ENCODE assay signal across 25 mouse cellular contexts in genomic region chr2:130040190-130040886, GRCm38 (mm10). TPM values are rescaled to one million over a fixed set of nuclear protein-coding genes. Genes with fewer than 3 reads are reported as not detected.
A peak's percentile ranks its signal among the peaks of the same experiment; 100 is the strongest.
DNase-seq lines count a peak whose midpoint lies in the region; ATAC-seq and TF ChIP-seq lines count a peak whose summit lies in the region.
"Had no signal": no experiment of that assay in that cellular context is flagged by ENCODE, and none has a peak within 500 bp of the region (broad histone marks: within the 10 kb centered on the region; RNA-seq: fewer than 3 reads in every experiment).

No protein-coding gene starts in this region.

- ATAC-seq in frontal cortex, adult (ENCODE audit: low TSS enrichment), result peak; percentile 75
- peak; percentile 92 for ATAC-seq in megakaryocyte progenitor cell, adult 5-6 weeks (replicated peaks; ENCODE audit: poor library complexity)
- ATAC-seq in erythroblast, adult 5-6 weeks (replicated peaks; ENCODE audit: low FRiP score, poor library complexity, severe bottlenecking), result no peak
- ATAC-seq: forebrain, embryonic 13.5 days; forebrain, postnatal 0 days; intestine, embryonic 16.5 days; Patski had no signal

- no peak overlapping the region for H3K27ac ChIP-seq in layer of hippocampus, adult 2 months
- H3K27ac ChIP-seq: embryonic facial prominence, embryonic 12.5 days; forebrain, embryonic 13.5 days; heart, adult 2 months; heart, embryonic 13.5 days; hindbrain, embryonic 15.5 days had no signal

- DNase-seq in frontal cortex, postnatal 36 days (ENCODE audit: low spot score in 2 of 2), result no peak
- DNase-seq in ZHBTc4 (ENCODE audit: low read depth, low spot score), result peak; percentile 4
- peak; percentile 88 for DNase-seq in fat pad, adult 2 months (ENCODE audit: extremely low read depth, low read depth, low spot score)
- no peak for DNase-seq in layer of hippocampus, adult 2 months (ENCODE audit: low spot score in 2 of 2)
- no peak for DNase-seq in layer of hippocampus, postnatal 25 days (ENCODE audit: extremely low spot score in 1 of 2, low spot score in 1 of 2)
- DNase-seq: adrenal gland, postnatal 10 days; cerebellum, adult 18-20 months; cerebellum, adult 9-11 months; cerebellum, postnatal 36 days; embryo, embryonic 11 days; forebrain, postnatal 0 days; gastrocnemius, postnatal 36 days; heart, adult 2 months; heart, postnatal 36 days had no signal

- H3K4me3 ChIP-seq in layer of hippocampus, adult 2 months, result no peak overlapping the region
- H3K4me3 ChIP-seq: embryonic facial prominence, embryonic 12.5 days; forebrain, embryonic 13.5 days; heart, adult 2 months; heart, embryonic 13.5 days; hindbrain, embryonic 15.5 days had no signal

- no peak for TF ChIP-seq CTCF in layer of hippocampus, adult 2 months (conservative IDR thresholded peaks at IDR 0.05)

RNA-seq across cellular contexts. Expression of gene Tgm3, which starts 28.2 kb away (rescaled TPM):
- 0.15 and 0.44 TPM in 2 replicates for total RNA-seq in megakaryocyte progenitor cell, adult 5-6 weeks (2015)
- total RNA-seq in megakaryocyte progenitor cell, adult 5-6 weeks (2017), result 0.04 and 0.17 TPM in 2 replicates
- total RNA-seq in erythroblast, adult 5-6 weeks (2015; ENCODE audit: low replicate concordance), result 0.63 and 2.3 TPM in 2 replicates
- 0.28 TPM in 1 of 2 replicates, not detected in the other for total RNA-seq in erythroblast, adult 5-6 weeks (2017; ENCODE audit: low replicate concordance)
- under 1 TPM; 0.20 to 0.23 TPM for total RNA-seq in layer of hippocampus, adult 2 months (2021)
- total RNA-seq in layer of hippocampus, postnatal 25 days (2021), result under 1 TPM; 0.35 to 0.42 TPM
- total RNA-seq: CH12.LX; gastrocnemius, adult 8-10 months; gastrocnemius, postnatal 36 days; heart, adult 2 months had no signal

Comparison
In these comparisons a context has a peak if more than half of its experiments do, and no peak if none do; other contexts are left out.
1. DNase-seq: peak in ZHBTc4 (single experiment) and fat pad, adult 2 months (single experiment); none in frontal cortex, postnatal 36 days (0 of 2), layer of hippocampus, adult 2 months (0 of 2) and layer of hippocampus, postnatal 25 days (0 of 2).